Mouse (Mus musculus): ENCODE data around the gene Ubqln4.

DNA sequence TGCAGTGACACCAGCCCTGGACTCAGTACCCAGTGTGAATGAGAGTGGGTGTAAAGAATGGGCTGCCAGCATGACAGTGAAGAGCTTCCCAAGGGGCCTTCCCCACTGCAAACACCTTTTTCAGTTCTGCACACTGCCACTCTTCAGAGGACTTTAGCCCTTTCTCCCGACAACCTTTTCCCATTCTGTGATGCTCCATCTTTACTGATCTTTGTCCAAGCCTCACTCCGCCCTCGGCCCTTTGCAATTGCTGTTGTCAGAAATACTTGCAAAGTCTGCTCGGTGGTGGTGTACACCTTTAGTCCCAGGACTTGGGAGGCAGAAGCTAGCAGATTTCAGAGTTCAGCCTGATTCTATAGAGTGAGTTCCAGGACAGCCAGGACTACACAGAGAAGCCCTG, 2.0 kb upstream of the Ubqln4 start:
- no peak for TF ChIP-seq CTCF (IDR thresholded peaks at IDR 0.05; ENCODE audit: control insufficient read depth, insufficient read depth, insufficient read length)
- TF ChIP-seq CEBPB (IDR thresholded peaks at IDR 0.05; ENCODE audit: low read depth): no peak
- no peak for TF ChIP-seq MYOD1 (IDR thresholded peaks at IDR 0.05; ENCODE audit: control insufficient read depth, insufficient read length, low read depth)
- no peak for TF ChIP-seq USF1 (IDR thresholded peaks at IDR 0.05; ENCODE audit: low read depth)
- TF ChIP-seq FOSL1 (IDR thresholded peaks at IDR 0.05; ENCODE audit: insufficient read depth, low read length, poor library complexity, severe bottlenecking): no peak
- TF ChIP-seq MAX (IDR thresholded peaks at IDR 0.05): no peak

Data from C2C12 (cell line).